Mouse (Mus musculus): ENCODE data around the gene Fat1.

Fat1 gene

DNA sequence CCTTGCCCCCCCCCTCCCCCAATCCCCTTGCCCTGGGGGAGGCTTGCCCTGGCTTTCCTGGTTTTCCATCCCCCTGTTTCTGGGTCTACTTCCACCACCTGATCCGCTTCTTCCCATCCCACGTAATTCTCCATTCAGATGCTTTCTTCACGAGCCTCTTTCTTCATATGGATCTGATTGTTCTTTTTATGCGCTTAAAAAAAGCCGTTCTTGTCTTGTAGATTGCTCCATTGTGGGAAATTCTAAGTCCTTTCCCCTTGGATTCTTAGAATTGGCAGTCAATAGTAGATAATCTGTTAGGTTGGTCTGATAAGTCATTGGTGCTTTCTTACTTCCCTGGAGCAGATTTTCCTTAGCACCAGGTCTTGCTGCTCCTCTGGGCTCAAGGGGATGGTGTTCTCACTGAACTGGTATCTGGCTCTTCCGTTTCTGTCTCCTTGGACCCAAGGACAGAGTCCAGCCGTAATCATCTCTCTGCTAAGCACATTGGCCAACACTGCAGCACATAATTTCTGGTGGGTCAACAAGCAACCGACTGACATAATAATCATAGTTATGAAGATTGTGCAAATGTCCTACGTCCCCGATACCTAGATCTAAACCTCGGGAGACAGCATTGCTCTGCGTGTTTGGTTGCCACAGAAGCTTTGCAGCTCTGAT, 27.5 kb downstream of the Fat1 start:
- no peak for DNase-seq

DNA sequence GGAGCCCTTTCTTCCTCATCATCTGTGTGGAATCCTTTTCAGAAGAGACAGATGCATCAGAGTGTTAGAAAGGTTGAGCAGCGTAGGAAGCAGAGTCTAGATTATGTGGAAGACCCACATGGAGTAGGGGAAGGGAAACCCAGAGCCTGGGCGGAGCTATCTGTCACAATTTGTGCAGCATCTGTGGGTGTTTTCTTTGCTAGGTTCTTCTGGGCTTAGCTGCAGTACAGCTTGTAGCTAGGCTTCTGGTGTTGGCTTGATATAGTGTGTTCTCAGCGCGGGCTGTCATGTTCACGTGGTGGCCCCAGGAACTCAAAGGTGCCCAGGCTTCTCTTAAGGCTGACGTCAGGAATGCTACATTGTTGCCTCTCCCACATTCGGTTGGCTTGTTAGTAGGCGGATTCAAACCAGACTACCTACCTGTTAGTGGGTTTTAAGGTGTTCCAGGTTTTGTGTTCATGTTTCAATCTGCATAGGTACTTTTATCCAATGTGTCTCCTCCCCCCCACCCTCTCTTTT, 32.3 kb downstream of the Fat1 start:
- DNase-seq, result no peak

DNA sequence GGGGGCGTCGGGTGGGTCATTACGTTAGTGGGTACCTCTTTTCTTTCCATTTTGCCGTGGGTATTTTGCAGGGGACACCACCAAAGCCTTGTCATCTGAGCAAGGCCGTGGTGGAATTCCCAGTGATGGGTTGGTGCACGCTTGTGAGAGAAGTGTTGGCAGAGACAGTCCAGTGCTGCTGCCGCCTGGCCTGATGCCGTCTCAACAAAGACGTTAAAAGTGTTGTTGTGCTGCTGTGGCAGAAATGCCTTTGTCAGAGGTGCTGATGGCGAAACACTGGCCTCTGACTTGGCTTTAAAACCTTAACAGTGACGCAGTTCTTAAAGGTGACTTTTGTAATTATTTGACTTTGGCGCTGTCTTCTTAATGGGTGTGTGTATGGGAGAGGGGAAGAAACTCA, 34.8 kb downstream of the Fat1 start:
- DNase-seq, result no peak

GRCm38 (mm10) chr8:44971346-44971745, 36.1 kb downstream of the Fat1 start:
- DNase-seq, result no peak

GRCm38 (mm10) chr8:44971964-44972363, 36.7 kb downstream of the Fat1 start:
- no peak for DNase-seq

DNA sequence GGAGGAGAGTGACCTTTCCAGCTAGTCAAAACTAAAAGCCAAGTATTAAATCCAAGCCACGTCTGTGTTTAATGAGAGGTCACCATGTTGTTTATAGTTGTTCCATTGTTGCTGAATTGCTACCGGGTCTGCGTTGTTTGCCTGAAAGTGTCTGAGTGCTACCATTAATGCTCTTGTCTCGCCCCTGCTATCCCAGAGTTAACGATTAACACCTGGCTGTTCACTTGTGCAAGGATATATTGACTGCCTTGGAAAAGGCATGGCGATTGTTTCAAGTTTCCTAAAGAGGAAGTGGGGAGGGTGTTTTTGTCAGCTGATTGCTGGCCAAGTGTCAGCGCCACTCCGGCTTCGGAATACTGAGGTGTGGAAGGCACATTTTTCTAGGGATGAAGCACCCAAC, 39.9 kb downstream of the Fat1 start:
- DNase-seq, result no peak

GRCm38 (mm10) chr8:44975654-44976053, 40.4 kb downstream of the Fat1 start:
- no peak for DNase-seq

GRCm38 (mm10) chr8:44978622-44979021, 43.4 kb downstream of the Fat1 start:
- DNase-seq, result no peak

GRCm38 (mm10) chr8:44979245-44979644, 44.0 kb downstream of the Fat1 start:
- no peak for DNase-seq

GRCm38 (mm10) chr8:44980030-44980429, 44.8 kb downstream of the Fat1 start:
- DNase-seq, result peak; percentile 57

GRCm38 (mm10) chr8:44985326-44986288, 50.4 kb downstream of the Fat1 start:
- DNase-seq, result no peak

DNA sequence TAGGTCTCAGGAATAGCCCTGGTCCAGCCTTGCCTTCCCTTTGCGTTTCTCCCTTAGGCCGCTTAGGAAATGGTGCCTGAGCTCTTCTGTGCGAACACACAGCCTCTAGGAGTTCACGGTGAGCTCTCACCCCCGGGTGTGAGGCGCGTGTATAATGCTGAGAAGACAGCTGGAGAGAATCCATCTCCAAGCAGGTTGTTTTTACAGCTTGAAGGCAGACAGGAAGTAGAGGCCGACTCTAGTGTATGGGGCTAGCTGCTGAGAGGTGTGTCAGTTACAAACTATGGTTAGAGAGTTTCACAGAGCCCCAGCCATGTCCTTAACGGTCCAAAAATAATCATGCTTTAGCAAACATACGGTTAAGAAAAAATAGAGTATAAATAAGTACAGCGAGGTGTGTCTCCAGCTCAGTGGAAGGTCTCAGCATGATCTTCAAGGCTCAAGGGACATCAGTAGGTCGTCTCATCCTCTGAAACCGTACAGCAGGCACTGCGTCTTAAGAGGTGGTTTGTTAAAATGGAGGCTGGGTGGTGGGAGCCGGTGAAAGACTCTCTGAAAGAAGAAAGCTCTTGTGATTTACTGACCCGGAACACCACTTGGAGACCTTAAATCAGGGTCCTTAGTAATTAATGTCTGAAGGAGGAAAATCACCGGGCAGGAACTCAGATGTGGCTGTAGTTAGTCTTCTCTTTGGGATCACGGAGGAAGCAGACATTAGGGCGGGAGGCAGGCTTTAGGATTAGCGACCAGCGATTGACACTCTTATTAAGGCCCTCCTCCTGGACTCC, 56.6 kb downstream of the Fat1 start:
- no peak for DNase-seq

DNA sequence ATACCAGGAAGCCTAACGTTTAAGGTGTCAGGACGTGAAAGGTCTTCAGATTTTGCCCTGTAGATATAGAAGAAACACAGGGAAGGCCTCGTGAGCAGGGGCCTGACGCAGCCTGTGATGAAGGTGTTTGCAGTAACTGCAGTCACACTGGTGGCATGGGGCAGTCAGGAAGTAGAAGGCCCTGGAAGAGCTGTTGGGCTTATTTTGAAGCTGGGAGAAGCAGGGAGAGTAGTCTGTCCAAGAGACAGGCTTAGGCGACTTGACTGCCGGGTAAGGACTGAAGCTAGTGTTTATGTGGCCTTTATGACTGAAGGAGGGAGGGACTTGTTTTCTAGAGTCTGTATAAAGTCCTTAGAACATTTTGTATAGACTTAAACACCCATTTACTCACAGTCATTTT, 57.4 kb downstream of the Fat1 start:
- no peak for DNase-seq

DNA sequence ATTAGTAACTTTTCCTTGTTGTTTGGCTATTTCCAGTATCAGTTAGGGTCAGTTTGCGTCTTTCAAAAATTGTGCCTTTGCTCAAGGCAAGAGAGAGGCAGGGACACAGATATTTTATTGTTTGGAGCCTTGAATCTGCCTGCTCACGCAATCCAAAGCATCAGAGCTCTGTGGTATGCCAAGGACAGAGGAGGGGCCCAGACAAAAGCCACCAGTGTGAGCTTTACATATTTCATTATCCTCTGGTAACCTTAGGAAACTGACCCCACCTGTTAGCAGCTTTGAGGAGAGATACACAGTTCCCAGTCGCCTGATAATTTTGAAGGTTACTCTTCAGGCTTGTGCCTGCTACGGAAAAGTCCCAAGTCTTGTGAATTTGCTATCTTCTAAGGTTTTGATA, 58.1 kb downstream of the Fat1 start:
- DNase-seq, result no peak

- no peak for DNase-seq
These were observed 61.2 kb downstream of the Fat1 start for GRCm38 (mm10) chr8:44996493-44996892.

DNA sequence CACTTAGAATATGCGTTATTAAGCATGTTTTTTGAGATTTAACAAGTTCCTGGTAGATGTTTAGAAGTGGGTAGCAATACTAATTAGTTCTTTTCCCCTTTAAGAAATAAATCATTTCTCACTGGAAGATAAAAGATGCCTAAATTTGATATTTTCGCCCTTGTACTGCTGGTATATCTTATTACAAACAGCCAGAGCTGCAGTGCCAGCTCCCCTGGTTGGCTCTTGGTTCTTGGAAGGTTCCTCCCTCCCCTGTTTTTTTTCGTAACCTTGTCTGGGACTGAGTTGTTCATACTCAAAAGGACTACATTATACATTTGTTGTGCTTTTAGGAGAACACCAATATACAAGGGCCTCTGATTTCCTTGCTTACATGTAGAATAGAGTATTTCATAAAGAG, 62.1 kb downstream of the Fat1 start:
- no peak for DNase-seq

- DNase-seq, result no peak
These were observed 62.6 kb downstream of the Fat1 start for GRCm38 (mm10) chr8:44997829-44998228.

- no peak for DNase-seq
These were observed 63.0 kb downstream of the Fat1 start for GRCm38 (mm10) chr8:44998275-44998674.

- peak; percentile 63 for DNase-seq
These were observed 63.5 kb downstream of the Fat1 start for GRCm38 (mm10) chr8:44998681-44999277.

- DNase-seq, result no peak
These were observed 66.4 kb downstream of the Fat1 start for GRCm38 (mm10) chr8:45001577-45002197.

- no peak for DNase-seq
These were observed 67.4 kb downstream of the Fat1 start for GRCm38 (mm10) chr8:45002686-45003085.

GRCm38 (mm10) chr8:45004021-45004420, 68.8 kb downstream of the Fat1 start:
- no peak for DNase-seq
